Mouse (Mus musculus): Measurements from ENCODE around the gene Magi2.

Gene Magi2

DNA sequence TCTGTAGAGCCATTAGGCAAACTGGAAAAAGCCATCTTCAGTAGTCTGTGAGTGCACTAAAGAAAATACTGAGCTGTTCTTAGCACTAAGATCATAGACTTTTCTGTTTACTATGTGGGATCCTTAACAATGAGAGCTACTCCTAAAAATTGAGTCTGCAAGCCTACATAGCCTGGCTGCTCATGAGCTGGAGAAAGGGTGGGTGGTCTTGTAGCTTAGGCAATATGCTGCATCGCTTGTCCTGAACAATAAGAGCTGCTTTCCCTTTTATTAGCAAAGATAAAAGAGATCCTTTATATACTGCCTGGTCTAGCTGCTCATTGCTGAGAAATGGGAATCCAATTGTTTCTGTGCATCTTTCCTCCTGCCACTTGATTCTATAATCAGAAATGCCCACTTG, 841.7 kb downstream of the Magi2 start:
- DNase-seq (ENCODE audit: low read depth in 1 of 2, low spot score in 2 of 2), result no peak

DNA sequence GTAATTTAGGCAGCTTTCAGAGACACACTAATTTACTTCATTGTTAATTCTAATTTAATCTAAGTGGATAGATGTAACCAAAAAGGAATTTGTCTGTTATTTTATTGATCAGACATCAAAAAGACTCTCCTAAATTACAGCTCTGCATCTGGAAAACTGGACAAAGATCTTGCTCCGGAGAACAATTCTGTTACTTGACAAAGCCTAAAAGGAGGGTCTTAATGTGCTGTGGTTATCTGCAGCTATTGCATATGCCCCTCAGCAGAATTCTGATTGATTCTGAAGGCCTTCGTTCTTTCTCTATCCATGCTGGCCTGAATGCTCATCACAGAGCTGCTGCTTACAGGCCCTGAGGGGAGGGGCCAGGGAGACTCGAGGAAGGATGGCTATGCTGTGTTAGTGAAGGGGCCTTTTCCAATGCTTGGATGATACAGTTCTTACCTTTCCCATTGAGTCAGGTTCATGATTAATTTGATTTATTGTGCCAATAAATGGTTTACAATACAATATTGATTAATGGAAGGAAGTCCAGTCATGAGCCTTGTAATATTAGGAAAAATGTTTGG, 842.2 kb downstream of the Magi2 start:
- no peak for DNase-seq (ENCODE audit: low read depth in 1 of 2, low spot score in 2 of 2)

DNA sequence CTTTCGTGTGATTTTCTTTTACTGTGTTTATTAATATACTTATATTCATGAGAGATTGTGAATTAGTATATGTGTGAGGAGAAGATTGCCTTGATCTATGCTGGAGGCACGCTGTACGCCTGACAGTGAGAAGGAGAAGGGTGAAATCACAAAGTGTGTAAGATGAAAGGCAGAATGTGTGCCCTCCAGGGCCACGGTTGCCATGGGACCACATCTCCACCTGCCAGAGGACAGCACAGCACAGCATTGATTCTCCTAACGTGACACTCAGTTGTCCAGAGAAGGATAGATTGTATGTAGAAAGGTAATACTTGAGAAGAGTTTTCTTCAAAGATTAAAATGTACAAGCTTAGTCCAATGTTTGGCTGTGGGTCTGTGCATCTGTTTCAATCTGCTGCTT, 847.3 kb downstream of the Magi2 start:
- no peak for DNase-seq (ENCODE audit: low read depth in 1 of 2, low spot score in 2 of 2)

DNA sequence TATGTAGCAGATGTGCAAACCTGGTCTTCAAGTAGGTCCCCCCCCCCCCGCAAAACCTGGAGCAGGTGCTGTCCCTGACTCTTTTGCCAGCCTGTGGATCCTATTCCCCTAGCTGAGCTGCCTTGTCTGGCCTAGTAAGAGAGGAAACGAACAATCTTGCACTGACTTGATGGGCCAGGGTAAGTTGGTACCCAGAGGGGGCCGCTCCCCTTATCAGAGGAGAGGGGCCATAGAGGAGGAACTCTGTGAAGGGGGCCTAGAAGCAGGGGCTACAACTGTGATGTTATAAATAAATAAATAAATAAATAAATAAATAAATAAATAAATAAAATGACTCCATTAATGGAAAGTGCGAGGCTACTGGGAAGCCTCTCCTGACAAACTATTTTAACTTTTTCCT, 848.0 kb downstream of the Magi2 start:
- DNase-seq (ENCODE audit: low read depth in 1 of 2, low spot score in 2 of 2), result no peak

DNA sequence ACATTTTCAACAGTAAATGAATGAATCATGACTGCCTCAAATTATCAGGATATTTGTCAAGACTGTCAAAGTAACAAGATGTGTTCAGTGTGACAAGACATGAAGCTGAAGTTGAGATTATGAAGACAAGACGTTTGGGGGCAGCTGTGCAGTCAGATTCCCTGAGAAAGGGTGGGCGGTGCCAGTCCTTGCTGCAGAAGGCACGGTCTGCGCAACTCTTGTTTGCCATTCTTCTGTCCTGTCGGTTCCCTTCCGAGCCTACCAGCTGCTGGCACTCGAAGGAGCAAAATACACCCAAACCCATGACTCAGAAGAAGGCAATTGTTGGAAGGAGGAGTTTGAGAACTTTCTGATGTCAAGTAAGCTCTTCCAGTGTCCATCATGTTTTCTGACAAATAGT, 852.1 kb downstream of the Magi2 start:
- DNase-seq (ENCODE audit: low read depth in 1 of 2, low spot score in 2 of 2), result no peak

DNA sequence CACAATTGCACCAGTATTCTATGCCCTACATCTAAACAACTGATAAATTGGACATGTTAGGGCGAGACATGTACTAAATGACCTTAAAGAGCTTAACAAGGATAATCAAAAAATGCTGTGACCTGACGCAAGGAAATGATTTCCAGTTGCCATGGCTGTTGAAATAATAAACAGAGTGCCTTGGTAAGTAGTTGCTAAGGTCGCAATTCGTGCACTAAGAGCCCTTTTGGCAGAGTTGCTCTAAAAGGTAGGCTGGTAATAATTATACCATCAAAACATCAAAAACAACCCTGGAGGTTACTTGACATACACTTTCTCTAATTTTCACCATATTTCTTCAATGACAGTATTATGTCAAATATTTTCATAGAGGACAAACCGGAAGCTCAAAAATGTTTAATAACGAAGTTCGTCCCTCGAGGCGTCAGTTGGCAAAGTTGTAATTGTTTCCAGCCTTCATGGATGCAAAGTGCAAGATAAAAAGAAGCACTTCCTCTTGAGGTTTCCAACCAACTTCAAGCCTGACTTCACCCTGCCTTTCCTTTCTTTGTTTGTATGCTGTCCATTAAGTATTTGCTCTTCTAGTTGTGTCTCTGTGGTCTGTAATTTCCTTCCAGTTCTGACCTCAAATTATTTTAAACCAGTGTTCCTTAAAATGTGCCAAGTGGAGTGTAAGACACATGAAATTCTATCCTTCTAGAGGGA, 853.9 kb downstream of the Magi2 start:
- DNase-seq (ENCODE audit: low read depth in 1 of 2, low spot score in 2 of 2), result no peak

DNA sequence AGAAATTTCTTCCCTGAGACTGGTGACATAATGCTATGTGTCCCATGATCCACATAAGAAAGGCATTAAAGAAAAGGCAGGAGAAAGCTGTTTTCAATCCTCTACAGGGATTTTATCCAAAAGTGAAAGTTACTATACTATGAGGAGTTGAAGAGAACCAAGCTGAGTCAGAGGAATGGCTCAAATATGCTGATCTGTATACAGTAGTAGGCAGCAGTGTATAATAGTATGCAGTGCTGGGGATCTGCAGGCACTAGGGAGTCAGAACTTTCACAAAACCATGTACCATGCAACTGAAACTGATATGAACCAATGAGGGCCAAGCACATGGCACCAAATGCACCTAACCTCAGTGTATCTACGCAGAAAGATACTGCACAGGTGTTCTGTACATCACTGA, 855.5 kb downstream of the Magi2 start:
- no peak for DNase-seq (ENCODE audit: low read depth in 1 of 2, low spot score in 2 of 2)

DNA sequence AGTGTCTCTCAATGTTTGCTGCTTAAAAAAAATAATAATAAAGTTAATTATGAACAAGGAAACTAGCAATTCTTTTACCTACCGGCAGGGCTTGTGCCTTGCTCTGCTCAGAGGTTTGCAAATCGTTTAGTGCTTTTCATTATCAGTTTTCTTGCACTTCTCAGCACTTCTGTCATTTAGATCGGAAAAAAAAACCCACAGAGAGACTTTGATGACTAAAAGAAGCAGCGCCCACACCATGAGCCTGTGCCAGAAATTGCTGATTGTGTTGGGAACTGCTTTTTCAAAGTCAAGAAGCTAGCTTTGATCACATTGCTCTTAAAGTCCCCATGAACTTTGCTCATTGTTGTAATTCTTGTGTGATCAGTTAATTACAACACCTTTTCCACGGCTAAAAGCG, 860.2 kb downstream of the Magi2 start:
- DNase-seq (ENCODE audit: low read depth in 1 of 2, low spot score in 2 of 2), result no peak

DNA sequence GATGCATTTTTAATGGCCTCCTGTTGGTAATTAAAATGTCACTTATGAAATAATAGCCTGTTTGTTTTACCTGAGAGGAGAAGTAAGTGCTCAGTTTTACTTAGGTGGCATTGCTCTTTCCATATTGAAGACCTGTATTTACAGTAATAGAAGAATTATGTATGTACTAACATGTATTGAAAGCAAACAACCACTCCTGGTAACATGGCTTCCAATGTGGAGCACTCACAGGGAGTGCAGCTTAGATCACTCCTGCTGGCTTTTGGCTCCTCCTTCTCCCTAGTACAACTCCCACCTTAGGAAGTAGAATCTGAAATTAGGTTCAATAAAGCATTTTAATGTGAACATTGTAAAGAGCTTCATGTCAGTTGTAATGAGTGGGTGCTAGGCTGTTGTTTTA, 877.0 kb downstream of the Magi2 start:
- no peak for DNase-seq (ENCODE audit: low read depth in 1 of 2, low spot score in 2 of 2)

DNA sequence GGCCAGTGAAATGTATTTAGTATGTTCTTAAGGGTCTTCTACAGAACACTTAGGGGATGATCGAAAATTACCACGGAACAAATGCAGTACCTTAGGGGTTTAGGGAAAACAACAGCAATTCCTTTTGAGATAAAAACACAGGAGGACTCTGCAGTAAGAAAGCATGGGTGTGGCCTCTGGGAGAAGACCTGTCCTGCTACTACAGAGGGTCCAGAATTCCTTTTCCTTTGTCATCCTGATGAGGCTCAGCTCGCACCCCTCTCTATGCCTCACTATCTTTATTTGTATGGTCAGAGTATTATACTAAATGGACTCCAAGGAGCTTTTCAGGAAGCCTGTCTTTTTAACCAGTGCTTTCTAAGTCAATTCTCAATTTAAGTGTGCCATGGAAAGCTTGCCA, 877.7 kb downstream of the Magi2 start:
- no peak for DNase-seq (ENCODE audit: low read depth in 1 of 2, low spot score in 2 of 2)

DNA sequence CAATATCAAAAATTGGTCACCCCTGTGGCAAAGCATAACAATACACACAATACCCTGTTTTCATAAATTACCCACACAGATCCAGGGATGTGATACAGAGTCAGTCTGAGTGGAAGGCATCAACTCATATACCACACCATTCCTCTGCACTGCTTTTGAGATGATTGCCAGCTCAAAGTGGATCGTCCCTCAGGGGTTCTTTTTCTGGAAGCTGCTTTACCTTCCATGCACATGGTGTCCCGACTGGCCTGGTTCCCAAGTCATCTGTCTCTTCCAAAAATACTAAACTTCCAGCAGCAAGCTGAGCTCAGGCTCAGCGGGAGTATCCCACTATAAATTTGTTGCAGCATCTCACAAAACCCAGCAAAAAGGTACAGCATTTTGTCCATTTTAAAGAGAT, 882.7 kb downstream of the Magi2 start:
- DNase-seq (ENCODE audit: low read depth in 1 of 2, low spot score in 2 of 2), result no peak

DNA sequence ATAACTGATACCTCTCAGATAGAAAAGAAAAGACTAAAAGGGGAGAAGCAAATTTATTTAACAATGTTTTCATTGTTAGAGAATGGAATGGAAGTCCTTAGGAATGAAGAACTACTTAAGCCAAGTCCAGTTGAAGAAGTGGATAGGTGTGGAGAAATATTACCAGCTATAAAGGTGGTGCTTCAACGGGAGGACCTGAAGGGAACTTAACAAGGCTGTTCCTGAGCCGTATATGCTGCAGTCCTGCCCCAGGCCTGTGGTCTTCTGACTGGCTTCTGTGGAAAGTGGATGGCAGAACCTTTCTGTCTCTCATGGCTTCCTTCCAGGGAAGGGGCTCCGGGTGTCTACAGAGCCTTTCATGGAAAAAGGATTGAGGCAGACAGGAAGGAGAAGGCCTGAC, 890.3 kb downstream of the Magi2 start:
- no peak for DNase-seq (ENCODE audit: low read depth in 1 of 2, low spot score in 2 of 2)

DNA sequence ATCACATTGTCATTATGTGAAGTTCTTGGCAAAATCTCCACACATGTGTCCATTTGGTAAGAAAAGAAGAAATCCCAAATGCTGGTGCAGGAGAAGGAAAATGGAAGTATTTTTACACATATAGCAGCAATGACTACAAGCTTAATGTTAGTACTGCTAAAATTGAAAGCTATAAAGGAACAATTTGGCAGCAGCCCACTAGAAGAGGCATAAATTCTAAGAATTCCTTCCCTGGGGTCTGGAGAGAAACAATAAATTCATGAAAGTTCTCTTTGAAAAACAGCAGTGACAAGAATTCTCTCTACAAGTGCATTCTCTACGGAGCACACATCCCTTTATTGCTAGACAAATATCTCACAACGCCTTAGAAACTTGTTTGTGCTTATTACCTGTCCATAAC, 913.4 kb downstream of the Magi2 start:
- DNase-seq (ENCODE audit: low read depth in 1 of 2, low spot score in 2 of 2), result no peak

DNA sequence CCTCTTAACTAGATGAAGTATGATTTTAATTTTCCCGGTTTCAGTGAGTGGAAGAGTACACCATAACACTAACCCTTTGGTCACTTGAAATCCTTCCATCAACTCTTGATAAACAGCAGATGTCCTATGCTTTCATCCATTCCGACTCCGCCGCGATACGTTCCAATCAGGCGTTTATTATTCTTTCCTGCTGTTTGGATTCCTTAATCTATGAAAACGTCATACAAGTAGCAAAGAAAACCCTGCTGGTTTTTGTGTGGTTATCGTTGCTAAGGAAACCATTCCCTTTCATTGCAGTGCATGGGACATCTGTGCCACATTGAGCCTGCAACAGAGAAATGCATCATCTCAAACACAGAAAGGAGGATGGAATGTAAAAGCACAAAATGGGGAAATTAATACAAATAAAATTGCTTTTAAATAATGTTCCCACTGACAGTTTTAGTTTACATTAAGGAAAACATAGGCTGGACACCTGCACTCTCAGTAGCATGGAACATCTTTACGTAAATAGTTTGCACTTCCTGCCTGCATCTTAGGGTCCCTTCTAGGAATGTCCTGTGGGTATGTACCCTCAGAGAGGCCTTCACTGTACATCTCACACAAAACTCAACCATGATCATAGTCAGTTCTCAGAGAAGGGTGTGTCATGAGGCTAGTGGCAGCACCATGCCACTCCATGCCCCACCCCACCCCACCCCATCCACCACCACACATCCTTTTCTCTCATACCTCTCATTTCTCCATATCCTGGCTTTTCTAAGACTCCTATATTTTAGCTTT, 914.0 kb downstream of the Magi2 start:
- DNase-seq (ENCODE audit: low read depth in 1 of 2, low spot score in 2 of 2), result no peak

DNA sequence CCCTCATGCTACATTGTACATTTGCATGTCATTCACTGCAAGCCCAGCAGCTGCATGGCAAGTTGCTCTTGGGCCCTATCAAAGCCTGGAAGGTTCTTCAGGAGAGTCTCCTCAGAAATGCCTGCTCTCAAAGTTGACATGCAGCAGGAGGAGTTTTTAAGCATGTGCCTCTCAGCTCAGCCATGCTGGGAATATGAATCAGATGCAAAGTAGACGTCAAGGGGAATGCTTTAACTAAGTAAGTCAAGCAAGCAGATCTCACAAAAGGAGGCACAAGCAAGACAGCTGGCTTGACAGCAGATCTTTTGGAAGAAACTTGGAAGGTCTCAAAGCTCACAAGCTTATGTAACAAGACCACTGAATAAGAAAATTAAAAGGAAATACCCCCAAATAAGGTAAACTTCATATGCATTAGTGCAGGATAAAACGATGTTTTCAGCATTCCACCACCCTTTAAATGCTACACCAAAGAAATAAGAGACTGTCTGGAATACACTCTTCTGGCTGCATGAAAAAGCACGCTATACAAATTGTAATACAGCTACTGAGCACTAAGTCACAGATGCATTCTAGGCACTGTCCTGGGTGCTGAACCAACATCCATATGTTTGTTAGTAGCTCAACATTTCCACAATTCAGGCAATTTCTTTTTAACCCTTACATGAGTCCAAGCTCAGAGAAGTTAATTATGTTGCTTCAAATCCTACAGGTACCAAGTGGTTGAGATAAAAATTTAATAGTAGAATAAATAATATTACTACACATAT, 926.7 kb downstream of the Magi2 start:
- no peak for DNase-seq (ENCODE audit: low read depth in 1 of 2, low spot score in 2 of 2)

DNA sequence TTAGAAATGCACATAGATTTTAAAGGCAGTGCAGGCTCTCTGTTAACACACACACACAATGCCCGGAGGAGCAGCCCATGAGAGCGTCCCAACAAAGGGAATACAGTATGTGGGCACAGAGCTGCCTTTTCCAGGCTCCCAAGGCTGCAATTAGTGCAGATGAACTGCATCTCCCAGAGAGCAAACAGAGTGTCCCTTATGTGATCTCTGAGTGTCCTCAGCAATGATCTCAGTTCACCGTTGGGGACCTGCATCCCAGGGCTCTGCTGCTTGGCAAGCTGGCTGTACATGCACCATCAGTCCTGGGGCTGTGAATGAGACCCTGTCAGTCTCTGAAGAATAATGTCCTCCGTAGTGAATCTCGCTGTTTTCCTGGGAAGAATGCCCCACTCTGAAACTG, 969.9 kb downstream of the Magi2 start:
- no peak for DNase-seq (ENCODE audit: low read depth in 1 of 2, low spot score in 2 of 2)

DNA sequence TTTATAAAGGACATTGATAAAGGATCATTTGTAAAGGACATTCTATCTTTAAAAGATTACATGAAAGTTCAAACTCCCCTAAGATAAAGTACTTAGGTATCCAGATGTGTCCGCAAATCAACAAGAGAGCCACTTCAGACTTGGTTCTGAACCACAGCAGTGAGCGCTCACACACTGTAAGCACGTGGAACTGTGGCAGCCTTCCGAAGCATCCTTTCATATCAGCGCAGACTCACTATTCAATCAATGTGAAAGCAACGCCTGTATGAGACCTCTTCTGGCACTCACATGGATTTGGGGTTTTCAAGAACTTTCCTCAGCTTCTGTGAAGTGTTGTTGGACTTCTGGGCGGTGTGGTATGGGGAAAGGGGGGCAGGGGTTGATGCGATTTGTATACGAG, 970.6 kb downstream of the Magi2 start:
- no peak for DNase-seq (ENCODE audit: low read depth in 1 of 2, low spot score in 2 of 2)

DNA sequence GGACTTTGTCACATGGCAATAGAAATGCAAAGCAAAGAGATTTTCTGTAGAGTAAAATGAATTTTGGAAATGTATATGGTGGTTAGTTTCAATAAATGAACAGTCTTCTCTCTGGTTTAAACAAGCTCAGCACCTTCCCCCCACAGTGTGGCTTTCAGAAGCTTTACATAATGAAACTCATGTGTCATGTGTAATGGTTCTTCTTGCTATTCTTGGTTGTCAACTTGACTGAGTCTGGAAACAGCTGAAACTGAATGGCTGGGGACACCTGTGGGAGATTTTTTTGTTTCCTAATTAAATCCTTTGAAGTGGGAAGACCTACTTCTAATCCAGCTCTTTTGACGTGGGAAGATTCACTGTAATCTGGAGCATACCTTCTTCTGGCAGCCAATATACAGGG, 974.5 kb downstream of the Magi2 start:
- DNase-seq (ENCODE audit: low read depth in 1 of 2, low spot score in 2 of 2), result no peak

DNA sequence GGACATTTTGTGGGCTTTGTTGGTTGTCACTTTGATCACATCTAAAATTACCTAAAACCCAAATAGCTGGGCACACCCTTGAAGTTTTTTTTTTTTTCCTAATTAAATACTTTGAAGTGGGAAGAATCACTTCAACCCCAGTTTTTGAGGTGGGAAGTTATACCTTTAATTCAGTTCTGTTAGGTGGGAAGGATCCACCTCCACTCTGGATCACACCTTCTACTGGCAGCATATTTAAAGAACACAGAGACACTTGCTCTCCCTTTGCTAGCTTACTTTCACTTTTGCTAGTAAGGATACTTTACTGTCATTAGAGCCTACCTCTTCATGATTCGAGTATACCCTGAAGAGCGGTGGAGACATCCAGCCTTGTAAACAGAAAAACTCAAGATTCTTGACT, 981.3 kb downstream of the Magi2 start:
- no peak for DNase-seq (ENCODE audit: low read depth in 1 of 2, low spot score in 2 of 2)

DNA sequence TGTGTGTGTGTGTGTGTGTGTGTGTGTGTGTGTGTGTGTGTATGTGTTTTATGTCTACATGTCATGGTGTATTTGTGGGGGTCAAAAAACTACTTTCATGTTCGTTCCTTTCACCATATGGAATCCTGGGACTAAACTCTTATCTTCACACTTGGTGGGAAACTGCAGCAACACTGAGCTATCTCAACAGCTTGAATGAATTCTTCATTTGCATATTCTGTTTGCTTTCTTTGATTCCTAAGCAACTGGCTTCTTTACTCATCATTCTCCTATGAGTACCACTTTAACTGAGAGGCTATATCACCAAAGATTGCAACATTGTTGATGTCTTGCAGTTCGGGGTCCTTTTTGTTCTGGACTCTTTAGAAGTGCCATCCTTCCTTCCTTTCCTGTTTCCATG, 986.5 kb downstream of the Magi2 start:
- no peak for DNase-seq (ENCODE audit: low read depth in 1 of 2, low spot score in 2 of 2)

DNA sequence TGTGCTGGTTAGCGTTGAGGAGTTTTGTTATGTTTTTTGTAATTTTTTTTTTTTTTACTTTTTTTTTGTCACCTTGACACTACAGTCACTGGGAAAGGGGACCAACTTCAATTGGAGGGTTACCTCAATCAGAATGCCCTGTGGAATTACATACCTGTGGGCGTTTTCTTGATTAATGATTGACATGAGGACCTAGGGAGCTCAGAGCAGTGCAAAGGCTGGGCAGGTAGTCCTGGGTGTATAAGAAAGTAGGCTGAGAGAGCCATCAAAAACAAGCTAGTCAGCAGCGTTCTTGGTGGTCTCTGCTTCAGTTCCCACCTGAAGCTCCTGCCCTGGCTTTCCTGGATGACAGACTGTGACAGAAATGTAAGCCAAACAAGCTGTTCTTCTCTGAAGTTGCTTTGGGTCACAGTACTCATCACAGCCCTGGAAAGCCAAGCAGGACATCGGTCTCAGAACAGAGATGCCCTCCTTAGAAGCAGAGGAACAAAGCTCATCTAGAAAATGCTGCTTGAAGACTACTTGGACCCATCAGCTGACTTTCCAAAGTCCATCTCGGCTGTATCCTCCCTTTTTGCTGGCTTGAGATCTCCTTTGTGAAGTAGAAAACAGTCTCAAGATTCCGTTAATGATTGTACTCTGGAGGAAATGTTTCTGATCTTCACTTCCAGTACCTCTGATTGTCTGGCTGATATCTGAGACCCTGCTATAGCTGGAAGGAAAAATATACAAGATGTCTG, 999.8 kb downstream of the Magi2 start:
- no peak for DNase-seq (ENCODE audit: low read depth in 1 of 2, low spot score in 2 of 2)
